Mouse (Mus musculus): ENCODE measurements around the gene Mcu. TPM values are rescaled to one million over a fixed set of nuclear protein-coding genes. Genes with fewer than 3 reads are reported as not detected.
A peak's percentile ranks its signal among the peaks of the same experiment; 100 is the strongest.

Mcu gene
- polyA plus RNA-seq, 1 experiment from 2014 or later: 18.6 TPM

DNA sequence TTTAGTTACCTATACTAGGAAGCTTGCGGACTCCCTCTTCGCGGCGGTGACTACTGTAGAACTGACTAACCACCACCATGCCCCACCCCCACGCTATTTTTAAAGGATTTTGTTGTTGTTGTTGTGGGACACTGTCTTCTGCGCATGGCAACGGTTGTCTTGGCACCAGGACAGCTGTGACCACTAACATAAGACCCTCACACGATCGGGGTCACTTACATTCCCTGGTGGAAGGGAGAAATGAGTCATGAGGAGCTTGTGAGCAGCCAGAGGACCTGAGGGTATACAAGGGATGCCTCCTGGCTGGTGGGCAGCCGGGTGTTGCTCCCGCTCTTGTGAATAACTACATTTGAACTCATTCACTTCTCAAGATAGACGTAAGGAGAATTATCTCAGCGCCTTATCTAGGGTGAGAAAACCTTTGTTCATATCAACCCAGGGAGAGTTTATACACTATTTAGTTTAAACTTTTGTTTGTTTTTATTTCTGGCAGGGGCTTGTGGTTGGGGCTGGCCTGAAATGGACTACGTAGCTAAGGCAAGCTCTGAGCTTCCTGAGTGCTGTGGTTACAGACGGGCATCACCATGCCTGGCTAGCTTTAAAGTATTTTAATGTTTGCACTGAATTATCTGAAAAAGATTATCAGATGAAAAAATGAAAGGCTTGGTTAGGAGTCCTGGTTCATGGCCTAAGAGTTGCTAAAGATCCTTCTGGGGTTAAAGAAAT, 101.6 kb downstream of the Mcu start:
- no peak overlapping the region for H3K27ac ChIP-seq (replicated peaks)
- H3K9me3 ChIP-seq (replicated peaks): no peaks in the 10 kb centered on the region
- H3K4me1 ChIP-seq: peaks cover 26% of the 10 kb centered on the region
- H3K27me3 ChIP-seq (ENCODE audit: low read depth, poor library complexity, severe bottlenecking): no peaks in the 10 kb centered on the region
- WGBS: 82% methylated on average over 15 of the region's 15 CpGs
- H3K36me3 ChIP-seq: no peaks in the 10 kb centered on the region
- H3K4me3 ChIP-seq: no peak overlapping the region
- DNase-seq (ENCODE audit: low spot score): no peak

DNA sequence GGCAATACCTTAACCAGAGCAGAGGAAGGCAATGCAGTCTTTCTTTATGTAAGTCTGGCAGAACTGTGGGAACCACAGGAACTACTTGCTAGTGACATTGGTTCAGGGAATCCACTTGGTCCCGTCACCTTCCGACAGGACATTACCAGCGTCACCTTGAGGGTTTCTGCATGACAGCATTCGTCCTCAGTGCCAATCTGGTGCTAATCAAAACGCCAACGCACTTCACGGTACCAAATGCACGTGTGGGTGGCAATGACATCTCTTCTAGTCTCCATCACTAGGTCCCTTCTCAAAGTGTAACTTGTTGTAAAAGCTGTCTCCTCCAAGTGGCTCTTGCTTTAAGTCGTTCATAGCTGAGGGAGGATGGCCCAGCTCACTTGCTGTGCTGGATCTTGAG, 104.3 kb downstream of the Mcu start:
- Histone ChIP-seq H3K36me3 (no peaks in the 10 kb centered on the region), H3K9me3 (replicated peaks) (no peaks in the 10 kb centered on the region), H3K4me3 (no peak overlapping the region), H3K4me1 (peaks cover 26% of the 10 kb centered on the region), H3K27me3 (ENCODE audit: low read depth, poor library complexity, severe bottlenecking) (no peaks in the 10 kb centered on the region), H3K27ac (replicated peaks) (0 out of 2 replicates have a peak overlapping the region, but pooled peaks have one; percentile 38)
- DNase-seq (ENCODE audit: low spot score): no peak
- WGBS: 90% methylated on average over 9 of the region's 9 CpGs

DNA sequence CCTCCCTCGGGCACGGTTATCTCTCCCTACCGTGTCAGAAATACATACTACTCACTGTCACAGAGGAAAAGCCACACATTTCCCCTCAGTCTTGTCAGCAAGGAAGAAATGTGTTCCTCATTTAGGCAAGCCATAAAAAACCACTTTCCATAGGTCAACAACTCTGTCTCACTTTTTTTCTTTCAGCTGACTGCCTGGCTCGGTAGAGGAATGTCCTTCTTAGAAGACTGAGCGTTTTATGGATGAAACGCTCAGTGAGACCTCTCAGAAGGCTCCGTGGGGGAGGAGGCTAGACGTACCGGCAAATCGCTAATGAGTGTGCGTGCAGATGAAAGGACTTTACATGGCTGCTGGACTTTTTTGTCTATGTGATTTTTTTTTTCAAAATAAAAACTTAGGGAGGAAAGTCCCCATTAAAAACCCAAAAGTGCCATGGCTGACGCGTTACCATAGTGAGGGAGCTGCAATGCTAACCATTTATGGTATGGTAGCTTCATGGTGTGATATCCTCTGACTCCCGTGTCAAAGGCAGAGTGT, 105.0 kb downstream of the Mcu start:
- H3K9me3 ChIP-seq (replicated peaks): no peaks in the 10 kb centered on the region
- no peaks in the 10 kb centered on the region for H3K27me3 ChIP-seq (ENCODE audit: low read depth, poor library complexity, severe bottlenecking)
- H3K4me1 ChIP-seq: peaks cover 26% of the 10 kb centered on the region
- H3K36me3 ChIP-seq: no peaks in the 10 kb centered on the region
- DNase-seq (ENCODE audit: low spot score): no peak
- no peak overlapping the region for H3K27ac ChIP-seq (replicated peaks)
- no peak overlapping the region for H3K4me3 ChIP-seq
- WGBS: 72% methylated on average over 14 of the region's 14 CpGs

DNA sequence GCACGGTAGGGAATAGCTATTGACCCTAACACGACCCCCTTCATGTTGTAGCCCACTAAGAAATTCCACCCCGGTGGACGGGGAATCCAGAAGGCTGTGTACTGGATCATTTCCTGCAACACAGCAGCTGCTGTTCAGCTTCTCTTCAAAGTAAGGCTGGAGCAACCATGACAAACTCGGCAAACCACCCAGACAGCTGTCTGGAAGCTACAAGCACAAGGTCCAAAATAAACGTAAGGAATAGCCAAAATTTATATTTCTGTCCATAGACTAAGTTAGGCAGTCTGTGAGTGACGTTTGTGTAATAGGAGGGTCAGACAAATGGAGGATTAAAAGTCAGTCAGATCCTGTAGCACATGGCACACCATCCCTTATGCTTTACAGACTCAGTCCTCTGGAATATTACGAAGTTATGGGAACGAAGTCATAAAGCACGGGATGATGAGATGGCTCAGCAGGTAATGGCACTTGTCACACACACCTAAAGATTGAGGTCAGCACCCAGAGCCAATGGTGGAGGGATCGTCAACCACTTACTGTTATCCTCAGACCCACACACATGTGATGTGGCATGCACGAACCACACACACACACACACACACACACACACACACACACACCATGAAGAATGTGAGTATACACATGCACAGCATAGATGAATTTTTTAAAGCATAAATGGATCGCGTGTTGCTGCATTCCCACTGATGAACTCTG, 105.6 kb downstream of the Mcu start:
- H3K36me3 ChIP-seq: no peaks in the 10 kb centered on the region
- peaks cover 26% of the 10 kb centered on the region for H3K4me1 ChIP-seq
- no peaks in the 10 kb centered on the region for H3K27me3 ChIP-seq (ENCODE audit: low read depth, poor library complexity, severe bottlenecking)
- H3K27ac ChIP-seq (replicated peaks): no peak overlapping the region
- 87% methylated on average over 14 of the region's 14 CpGs for WGBS
- no peaks in the 10 kb centered on the region for H3K9me3 ChIP-seq (replicated peaks)
- no peak overlapping the region for H3K4me3 ChIP-seq
- no peak for DNase-seq (ENCODE audit: low spot score)

DNA sequence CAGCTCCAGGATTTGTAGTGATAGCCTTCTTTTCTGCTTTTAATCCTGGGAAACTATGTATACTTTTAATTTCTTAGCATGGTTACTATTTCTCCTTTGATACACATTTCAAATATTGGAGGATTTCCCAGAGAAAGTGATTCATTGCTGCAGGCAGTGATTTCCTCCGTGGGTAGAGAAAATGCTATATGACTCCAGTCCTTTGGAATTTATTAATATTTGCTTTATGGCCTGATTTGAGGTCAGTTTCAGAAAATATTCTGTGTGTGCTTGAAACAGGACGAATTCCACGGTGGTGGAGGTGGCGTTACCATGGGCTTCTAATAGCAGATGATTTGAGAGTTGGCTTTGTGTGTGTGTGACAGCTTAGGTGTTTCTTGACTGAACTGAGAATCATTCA, 107.3 kb downstream of the Mcu start:
- Histone ChIP-seq H3K36me3 (no peaks in the 10 kb centered on the region), H3K4me1 (peaks cover 22% of the 10 kb centered on the region), H3K9me3 (replicated peaks) (no peaks in the 10 kb centered on the region), H3K27ac (replicated peaks) (no peak overlapping the region), H3K4me3 (no peak overlapping the region), H3K27me3 (ENCODE audit: low read depth, poor library complexity, severe bottlenecking) (no peaks in the 10 kb centered on the region)
- DNase-seq (ENCODE audit: low spot score): no peak
- 93% methylated on average over 4 of the region's 4 CpGs for WGBS

DNA sequence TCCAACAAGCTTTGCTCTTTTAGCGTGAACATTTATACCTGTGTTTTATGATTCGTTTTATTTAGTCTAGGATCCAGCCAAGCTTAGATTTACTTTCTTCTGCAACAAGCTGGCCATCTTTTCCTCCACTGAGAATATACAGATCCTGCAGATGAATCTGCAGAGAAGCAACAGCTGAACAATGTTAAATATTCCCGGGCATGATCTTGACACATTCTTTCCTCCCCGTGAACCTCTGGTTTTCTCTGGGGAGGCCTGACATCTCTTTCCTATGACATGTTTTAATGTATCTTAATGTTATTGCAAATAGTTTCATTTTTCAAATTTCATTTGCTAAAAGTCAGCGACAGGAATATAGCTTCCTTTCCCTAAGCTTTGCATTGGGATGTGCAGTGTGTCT, 109.8 kb downstream of the Mcu start:
- no peak for DNase-seq (ENCODE audit: low spot score)
- H3K9me3 ChIP-seq (replicated peaks): no peaks in the 10 kb centered on the region
- WGBS: 88% methylated on average over 5 of the region's 5 CpGs
- H3K27me3 ChIP-seq (ENCODE audit: low read depth, poor library complexity, severe bottlenecking): no peaks in the 10 kb centered on the region
- no peaks in the 10 kb centered on the region for H3K36me3 ChIP-seq
- no peak overlapping the region for H3K4me3 ChIP-seq
- H3K27ac ChIP-seq (replicated peaks): no peak overlapping the region
- H3K4me1 ChIP-seq: peaks cover 24% of the 10 kb centered on the region

DNA sequence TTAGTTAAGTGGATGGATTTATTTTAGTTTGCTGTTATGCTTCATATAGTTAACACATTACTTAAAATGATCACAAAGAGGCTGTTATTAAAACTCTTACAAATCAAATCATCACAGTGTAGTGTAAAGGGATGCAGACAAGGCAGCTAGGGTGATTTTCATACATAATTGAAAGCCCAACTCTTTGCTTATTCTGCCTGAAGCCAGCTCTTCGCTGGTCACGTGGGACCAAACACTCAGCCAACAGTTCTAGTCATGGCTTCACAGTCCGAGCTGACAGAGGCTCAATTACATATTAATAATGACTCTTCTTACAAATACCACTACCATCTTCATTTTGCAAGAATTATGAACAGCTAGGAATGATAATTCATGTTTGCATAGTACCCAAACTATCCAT, 112.2 kb downstream of the Mcu start:
- no peak overlapping the region for H3K4me3 ChIP-seq
- H3K36me3 ChIP-seq: no peaks in the 10 kb centered on the region
- DNase-seq (ENCODE audit: low spot score): no peak
- no peak overlapping the region for H3K27ac ChIP-seq (replicated peaks)
- H3K9me3 ChIP-seq (replicated peaks): no peaks in the 10 kb centered on the region
- H3K27me3 ChIP-seq (ENCODE audit: low read depth, poor library complexity, severe bottlenecking): no peaks in the 10 kb centered on the region
- peaks cover 18% of the 10 kb centered on the region for H3K4me1 ChIP-seq
- WGBS: 81% methylated on average over 3 of the region's 3 CpGs

DNA sequence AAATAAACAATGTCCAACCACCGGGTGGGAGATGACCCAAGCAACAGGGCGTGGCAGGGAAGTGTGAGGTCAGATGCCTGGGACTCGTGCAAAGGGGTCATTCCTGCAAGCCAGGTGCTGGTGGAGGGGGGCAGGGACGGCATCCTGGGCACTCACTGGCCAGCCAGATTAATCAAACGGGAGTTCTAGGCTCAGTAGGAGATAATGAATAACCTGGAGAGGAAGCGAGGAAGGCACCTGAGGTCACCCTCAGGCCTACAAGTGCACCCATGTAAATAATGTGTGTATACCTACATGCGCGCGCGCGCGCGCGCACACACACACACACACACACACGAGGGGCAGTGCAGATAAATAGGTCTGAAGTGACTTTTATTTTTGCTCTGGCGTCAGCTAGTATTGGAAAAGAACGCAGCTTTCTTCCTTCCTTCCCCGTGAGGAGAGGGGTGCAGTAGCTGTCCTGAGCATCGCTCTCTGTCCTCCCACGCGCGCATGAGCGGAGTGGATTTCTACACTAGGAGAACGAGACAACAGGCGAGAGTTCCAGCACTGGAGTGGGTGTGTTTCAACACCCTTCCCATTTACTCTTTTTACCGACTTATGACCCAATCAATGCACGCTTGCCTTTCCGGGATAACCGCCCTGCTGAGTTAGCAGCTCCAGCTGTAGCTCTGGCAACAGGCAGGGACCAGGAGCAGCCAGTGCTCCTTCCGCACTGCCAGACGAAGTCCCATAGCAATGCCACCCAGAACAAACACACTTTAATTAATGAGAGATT, 112.9 kb downstream of the Mcu start:
- Histone ChIP-seq H3K27me3 (ENCODE audit: low read depth, poor library complexity, severe bottlenecking) (no peaks in the 10 kb centered on the region), H3K36me3 (no peaks in the 10 kb centered on the region), H3K4me1 (peaks cover 18% of the 10 kb centered on the region), H3K9me3 (replicated peaks) (no peaks in the 10 kb centered on the region), H3K4me3 (peak overlapping the region; percentile 24; the same call in 1 of the 2 replicates), H3K27ac (replicated peaks) (no peak overlapping the region)
- DNase-seq (ENCODE audit: low spot score): no peak
- 57% methylated on average over 31 of the region's 31 CpGs for WGBS

DNA sequence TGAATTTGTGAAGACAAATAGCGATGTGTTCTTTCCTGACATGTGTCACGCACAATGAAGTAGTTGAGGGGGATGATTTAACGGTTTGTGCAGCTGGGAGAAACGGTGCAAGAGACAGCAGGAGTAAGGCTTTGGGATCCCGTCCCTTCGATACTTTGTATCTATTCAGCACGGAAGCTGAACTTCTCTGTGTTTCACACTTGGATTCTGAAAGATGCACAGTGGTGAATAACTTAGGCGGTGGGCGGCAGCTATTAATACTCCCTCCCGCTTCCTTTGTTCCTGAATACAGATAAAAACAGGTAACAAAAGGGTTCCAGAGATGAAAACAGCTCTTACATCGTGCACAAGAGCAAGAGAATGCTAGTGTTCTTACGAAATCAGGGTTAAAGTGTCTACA, 114.1 kb downstream of the Mcu start:
- peaks cover 18% of the 10 kb centered on the region for H3K4me1 ChIP-seq
- no peaks in the 10 kb centered on the region for H3K9me3 ChIP-seq (replicated peaks)
- 88% methylated on average over 12 of the region's 12 CpGs for WGBS
- no peak for DNase-seq (ENCODE audit: low spot score)
- H3K36me3 ChIP-seq: no peaks in the 10 kb centered on the region
- no peak overlapping the region for H3K27ac ChIP-seq (replicated peaks)
- no peak overlapping the region for H3K4me3 ChIP-seq
- no peaks in the 10 kb centered on the region for H3K27me3 ChIP-seq (ENCODE audit: low read depth, poor library complexity, severe bottlenecking)

DNA sequence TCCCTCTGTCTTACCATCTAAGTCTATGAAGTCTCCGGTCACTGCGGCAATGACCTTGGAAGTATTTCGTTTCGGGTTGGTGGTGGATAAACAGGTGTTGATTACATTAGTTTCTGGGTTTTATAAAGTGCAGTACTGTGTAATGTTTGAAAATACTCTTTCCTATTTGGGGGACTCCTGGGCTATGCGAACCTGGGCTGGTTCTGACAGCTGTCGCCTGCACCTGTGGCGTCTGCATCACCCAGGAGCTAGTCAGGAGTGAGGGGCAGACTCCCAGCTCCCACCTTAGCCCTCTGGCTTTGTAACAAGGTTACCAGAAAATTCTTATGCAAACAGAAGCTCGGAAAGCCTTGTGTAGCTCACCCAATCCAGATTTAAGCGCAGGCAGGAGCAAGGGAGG, 114.7 kb downstream of the Mcu start:
- Histone ChIP-seq H3K27me3 (ENCODE audit: low read depth, poor library complexity, severe bottlenecking) (no peaks in the 10 kb centered on the region), H3K4me3 (no peak overlapping the region), H3K27ac (replicated peaks) (no peak overlapping the region), H3K9me3 (replicated peaks) (no peaks in the 10 kb centered on the region), H3K36me3 (no peaks in the 10 kb centered on the region), H3K4me1 (peaks cover 18% of the 10 kb centered on the region)
- no peak for DNase-seq (ENCODE audit: low spot score)
- whole genome bisulfite sequencing: 84% methylated on average over 9 of the region's 9 CpGs

DNA sequence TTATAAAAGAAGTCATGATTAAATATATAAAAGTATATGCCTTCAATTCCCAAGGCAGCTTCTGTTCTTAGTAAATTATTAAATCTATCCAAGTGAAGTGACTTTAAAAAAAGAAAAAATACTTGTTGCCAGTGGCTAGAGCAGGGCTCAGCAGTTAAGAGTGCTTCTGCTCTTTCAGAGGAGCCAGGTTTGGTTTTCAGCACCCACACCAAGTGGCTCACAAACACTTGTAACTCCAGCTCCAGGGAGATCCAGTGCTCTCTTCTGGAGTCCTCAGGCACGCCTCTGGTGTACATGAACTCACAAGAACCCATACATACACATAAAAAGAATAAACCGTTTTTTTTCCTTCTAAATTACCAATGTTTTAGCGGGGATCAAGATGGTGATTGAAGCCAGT, 116.3 kb downstream of the Mcu start:
- Histone ChIP-seq H3K9me3 (replicated peaks) (no peaks in the 10 kb centered on the region), H3K27me3 (ENCODE audit: low read depth, poor library complexity, severe bottlenecking) (no peaks in the 10 kb centered on the region), H3K27ac (replicated peaks) (no peak overlapping the region), H3K4me3 (no peak overlapping the region), H3K36me3 (no peaks in the 10 kb centered on the region), H3K4me1 (peaks cover 18% of the 10 kb centered on the region)
- no peak for DNase-seq (ENCODE audit: low spot score)
- WGBS: 81% methylated on average over 3 of the region's 3 CpGs

DNA sequence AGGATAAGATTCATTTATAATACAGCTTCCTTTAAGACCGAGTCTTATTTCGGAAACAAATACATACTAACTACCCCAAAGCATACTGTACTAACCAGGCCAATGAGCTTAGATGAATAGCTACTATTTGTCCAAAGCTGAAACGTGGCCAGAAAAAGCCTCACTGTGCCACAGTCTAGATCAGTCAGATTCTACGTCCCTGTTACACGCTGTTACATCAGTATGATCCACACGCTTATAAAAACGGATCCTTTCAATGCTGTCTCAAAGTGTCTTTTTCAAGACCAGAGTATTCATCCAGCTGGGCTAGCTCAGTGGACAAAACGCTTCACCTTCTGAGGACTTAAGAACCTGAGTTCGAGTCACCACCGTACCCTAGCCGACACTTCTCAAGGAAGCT, 119.5 kb downstream of the Mcu start:
- 96% methylated on average over 11 of the region's 11 CpGs for WGBS
- Histone ChIP-seq H3K4me3 (no peak overlapping the region), H3K27ac (replicated peaks) (no peak overlapping the region), H3K36me3 (no peaks in the 10 kb centered on the region), H3K9me3 (replicated peaks) (0 out of 2 replicates have a peak, but pooled peaks cover under 1% of the 10 kb centered on the region), H3K4me1 (peaks cover 2% of the 10 kb centered on the region; the same call in 1 of the 2 replicates), H3K27me3 (ENCODE audit: low read depth, poor library complexity, severe bottlenecking) (no peaks in the 10 kb centered on the region)
- DNase-seq (ENCODE audit: low spot score): no peak

Measured in midbrain, embryonic 10.5 days (tissue).